Mouse (Mus musculus): ENCODE results near the gene Dnajc1.

DNA sequence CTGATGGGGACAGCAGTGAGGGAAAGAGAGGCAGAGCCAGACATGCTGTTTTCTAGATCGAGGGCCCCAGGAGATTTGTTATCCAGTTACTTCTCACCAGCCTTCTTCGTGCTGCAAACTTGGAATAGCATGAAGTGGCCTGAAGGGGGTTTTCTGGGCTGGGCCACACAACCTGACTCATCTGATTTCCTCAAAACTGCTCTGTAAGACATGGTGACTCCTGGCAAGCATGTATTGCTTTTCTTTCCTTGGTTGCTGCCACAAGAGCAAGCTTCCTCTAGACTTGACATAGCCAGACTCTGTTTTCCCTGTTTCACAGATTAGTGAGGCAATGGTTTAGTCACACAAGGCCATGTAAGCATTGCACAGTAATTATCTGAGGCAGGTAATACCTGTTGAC is 178.6 kb downstream of the Dnajc1 start:
- TF ChIP-seq CTCF (IDR thresholded peaks at IDR 0.05; ENCODE audit: borderline replicate concordance, control insufficient read depth, extremely low read depth, insufficient read depth, low read length, poor library complexity): no peak
- no peak for TF ChIP-seq POLR2A (IDR thresholded peaks at IDR 0.05; ENCODE audit: control insufficient read depth, extremely low read depth, insufficient read depth, low read length, poor library complexity)
